Mouse (Mus musculus) gastrocnemius, adult 8-10 months (tissue): ENCODE measurements around the gene Senp3. TPM values are rescaled to one million over a fixed set of nuclear protein-coding genes. Genes with fewer than 3 reads are reported as not detected.
"Not testable (repeated sequence)": the region's sequence is repeated elsewhere in the genome, so short reads cannot be mapped to it uniquely, and the experiment has no call there.

Experiments
- DNase-seq, 2 experiments: peaks; one replicate each; pipeline ENCODE4 v3.0.0; 2022; ENCODE audit warnings: low spot score in 2 of 2
- total RNA-seq, 4 experiments: library from RNA; stranded (reverse); gene quantifications; 2 replicates each; pipeline ENCODE4 v1.2.4; 2022

Gene Senp3
- total RNA-seq, 4 experiments from 2014 or later = 25.7 to 29.4 (median 28.3) TPM

- DNase-seq = no peak
Observed at GRCm38 (mm10) chr11:69704613-69705010, 22.7 kb upstream of the Senp3 start.

GRCm38 (mm10) chr11:69703814-69704612 is 22.1 kb upstream of the Senp3 start:
- no peak for DNase-seq

- not testable (repeated sequence) for DNase-seq
Observed at GRCm38 (mm10) chr11:69703381-69703780, 21.5 kb upstream of the Senp3 start.

- not testable (repeated sequence) for DNase-seq
Observed at GRCm38 (mm10) chr11:69702886-69703285, 21.0 kb upstream of the Senp3 start.

DNA sequence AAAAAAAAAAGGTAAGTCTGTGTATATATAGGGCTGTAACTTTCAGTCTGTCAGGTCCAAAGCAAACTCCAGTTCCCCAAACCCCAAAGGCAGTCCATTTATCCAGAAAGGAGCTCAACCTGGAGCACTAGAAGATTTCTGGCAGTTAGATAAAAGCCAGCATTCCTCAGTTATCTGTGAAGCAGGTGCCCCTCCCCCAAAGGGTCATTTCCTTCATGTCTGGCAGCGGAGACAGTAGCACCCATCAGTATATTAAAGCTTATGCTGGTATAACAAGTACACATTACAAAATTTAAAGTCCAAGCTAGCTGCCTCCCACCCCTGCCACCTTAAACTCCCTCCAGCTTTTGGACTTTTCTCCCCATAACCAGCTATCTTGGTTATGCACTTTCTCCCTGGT is 17.7 kb upstream of the Senp3 start:
- no peak for DNase-seq

DNA sequence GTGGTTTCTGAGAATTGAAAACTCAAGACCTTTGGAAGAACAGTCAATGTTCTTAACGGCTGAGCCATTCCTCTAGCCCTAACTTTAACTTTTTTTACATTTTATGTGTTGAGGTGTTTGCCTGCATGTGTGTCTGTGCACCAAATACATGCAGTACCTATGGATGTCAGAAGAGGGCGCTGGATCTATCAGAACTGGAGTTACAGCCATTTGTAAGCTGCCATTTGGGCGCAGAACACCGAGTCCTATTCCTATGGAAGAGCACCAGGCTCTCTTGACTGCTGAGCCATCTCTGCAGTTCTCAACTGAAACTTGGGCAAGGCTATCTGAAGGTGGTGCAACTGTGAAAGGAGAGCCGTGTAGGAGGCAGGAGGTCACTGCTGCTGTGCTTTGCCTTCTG is 16.7 kb upstream of the Senp3 start:
- DNase-seq = no peak

- no peak for DNase-seq
Observed at GRCm38 (mm10) chr11:69697396-69697795, 15.5 kb upstream of the Senp3 start.

GRCm38 (mm10) chr11:69695361-69696181 is 13.7 kb upstream of the Senp3 start, which contains the start of the genes Tnfsf12 and Tnfsfm13:
Gene Tnfsf12, minus strand, starts transcription at chr11:69695849.
Gene Tnfsfm13, minus strand, starts transcription at chr11:69696098.
- peak; percentile 69 to 74 for DNase-seq

- no peak for DNase-seq
Observed at GRCm38 (mm10) chr11:69695046-69695360, 13.1 kb upstream of the Senp3 start.

GRCm38 (mm10) chr11:69693421-69693965 is 11.6 kb upstream of the Senp3 start:
- no peak for DNase-seq

- no peak for DNase-seq
Observed at GRCm38 (mm10) chr11:69692863-69693262, 11.0 kb upstream of the Senp3 start.

DNA sequence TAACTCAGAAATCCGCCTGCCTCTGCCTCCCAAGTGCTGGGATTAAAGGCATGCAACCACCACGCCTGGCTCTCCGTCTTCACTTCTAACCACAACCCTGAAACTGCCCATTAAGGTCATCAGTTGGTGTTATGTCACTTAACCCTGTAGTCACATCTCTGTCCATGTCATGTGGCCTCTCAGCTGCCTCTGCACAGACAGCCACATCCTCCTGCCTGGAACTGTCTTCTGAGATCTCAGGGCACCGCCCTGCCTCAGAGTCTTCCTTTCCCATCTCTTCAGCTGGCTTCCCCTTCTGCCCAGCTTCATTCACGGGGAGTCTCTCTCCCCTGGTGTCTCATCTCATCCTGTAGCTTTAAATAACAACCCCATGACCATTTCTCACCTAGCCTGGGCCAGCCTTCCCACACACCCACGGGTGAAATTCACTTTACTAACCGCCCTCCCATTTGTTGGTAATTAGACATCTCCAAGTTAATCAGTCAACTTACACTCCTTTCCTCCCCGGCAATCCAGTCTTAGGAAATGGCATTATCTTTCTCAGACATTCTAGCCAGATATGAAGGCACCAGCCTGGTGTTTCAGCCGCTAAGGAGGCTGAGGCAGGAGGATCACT is 10.4 kb upstream of the Senp3 start:
- no peak for DNase-seq

DNA sequence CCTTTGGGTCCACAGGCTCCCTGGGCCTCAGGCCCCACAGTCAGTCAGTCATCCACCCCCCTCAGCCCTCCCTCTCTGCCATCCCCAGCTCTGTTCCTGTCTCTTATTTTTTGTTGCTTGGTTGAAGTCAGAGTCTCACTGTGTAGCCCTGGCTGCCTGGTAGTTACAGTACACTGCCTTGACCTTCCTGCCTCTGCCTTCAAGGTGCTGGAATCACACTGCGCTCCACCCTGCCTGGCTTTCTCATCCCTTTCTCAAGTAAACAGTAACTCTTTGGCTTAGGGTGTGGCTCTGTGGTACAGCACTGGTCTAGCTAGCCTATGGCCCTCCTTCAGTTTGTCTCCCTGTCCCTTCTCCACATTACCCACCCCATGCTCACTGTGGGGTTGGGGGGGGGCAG is 8.0 kb upstream of the Senp3 start:
- no peak for DNase-seq

DNA sequence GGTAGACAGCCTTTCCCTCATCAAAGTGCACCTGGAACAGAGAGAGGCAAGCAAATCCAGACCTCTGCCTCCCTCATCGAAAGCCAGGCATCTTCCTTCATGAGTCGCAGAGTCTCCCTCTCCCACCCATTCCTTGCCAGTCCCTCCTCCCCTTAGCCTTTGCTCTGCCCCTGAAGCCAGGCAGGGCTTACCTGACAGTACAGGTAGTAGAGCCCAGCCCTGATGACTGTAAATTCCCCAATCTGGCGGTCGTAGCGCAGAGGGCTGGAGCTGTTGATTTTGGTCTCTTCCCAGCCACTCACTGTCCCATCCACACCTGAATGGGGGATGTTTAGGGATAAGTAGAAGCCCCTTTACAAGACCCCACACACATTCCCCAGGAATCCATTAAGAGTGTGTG is 5.2 kb upstream of the Senp3 start:
- DNase-seq = no peak

DNA sequence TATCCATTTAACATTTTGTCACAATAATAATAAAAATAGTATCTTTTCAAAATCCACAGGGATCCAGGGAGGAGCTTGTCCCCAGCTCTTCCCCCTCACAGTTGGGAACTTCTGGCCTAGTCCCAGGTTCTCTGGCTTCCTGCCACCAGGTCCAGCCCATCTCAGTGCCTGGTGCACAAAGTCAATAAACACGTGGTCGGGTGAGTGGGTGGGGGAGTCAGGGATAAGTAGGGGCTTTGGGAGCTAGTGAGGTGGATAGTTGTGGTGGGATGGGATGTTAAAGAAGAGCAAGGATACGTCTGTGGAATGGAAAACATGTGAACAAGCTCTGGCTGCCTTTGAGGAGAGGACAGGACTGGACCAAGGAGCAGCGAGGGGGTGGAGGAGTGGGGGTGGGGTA is 4.5 kb upstream of the Senp3 start:
- peak; percentile 67 to 80 for DNase-seq

GRCm38 (mm10) chr11:69685526-69686148 is 3.8 kb upstream of the Senp3 start, which contains the start of gene Tnfsf13:
Gene Tnfsf13, minus strand, starts transcription at chr11:69685784.
- DNase-seq = peak; percentile 71 to 83

DNA sequence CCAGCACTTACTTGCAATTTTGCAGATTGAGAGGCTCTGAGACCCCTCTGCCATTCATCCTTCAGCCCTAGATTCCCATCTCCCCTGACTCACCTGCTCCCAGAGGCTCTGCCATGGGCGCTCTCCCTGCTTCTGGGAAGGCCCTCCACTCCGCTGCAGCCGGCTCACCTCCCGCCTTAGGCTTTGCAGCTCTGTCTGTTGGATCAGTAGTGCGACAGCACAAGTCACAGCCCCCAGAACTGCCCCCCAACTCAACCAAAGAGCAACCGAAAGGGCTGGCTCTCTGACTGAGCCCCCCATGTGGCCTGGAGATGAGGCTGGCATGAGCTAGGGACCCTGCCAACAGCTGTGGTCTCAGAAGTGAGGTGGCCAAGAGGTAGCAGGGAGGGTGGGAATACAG is 3.1 kb upstream of the Senp3 start:
- DNase-seq = no peak

GRCm38 (mm10) chr11:69684128-69684745 is 2.4 kb upstream of the Senp3 start:
- no peak for DNase-seq

GRCm38 (mm10) chr11:69683576-69683975 is 1.7 kb upstream of the Senp3 start:
- no peak for DNase-seq

DNA sequence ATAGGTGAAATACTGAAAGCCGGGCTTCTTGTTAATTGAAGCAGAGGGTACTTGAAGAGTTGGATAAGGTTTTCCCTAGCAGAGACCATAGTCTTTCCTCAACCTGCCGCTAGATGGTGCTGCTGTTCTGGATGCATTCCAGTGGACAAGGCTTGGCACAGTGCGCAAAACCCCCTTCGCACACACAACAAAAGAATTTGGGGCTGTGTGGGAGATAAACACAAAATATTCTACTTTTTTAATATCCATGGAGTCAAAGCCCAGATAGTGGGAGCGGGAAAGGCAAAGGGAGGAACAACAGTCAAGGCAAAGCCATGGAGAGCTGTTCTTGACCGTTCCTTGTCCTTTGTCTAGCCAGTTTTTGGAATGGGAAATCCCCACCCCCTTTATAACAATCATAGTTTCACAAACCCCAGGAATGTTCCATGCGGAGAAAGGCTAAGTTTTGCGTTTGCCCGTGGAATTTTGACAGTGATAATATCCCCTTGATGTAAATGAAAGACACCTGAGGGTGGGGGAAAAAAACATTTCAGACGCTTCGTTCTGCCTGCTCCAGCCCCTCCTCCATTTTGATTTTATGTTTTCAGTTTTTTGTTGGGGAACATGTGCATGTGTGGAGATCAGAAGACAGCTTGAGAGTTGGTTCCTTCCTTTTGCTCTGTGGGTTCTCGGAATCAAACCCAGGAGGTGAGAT is 1.1 kb upstream of the Senp3 start:
- peak; percentile 69 to 71 for DNase-seq
